10 mouse cellular contexts compared by ENCODE assay signal in the genomic region with DNA sequence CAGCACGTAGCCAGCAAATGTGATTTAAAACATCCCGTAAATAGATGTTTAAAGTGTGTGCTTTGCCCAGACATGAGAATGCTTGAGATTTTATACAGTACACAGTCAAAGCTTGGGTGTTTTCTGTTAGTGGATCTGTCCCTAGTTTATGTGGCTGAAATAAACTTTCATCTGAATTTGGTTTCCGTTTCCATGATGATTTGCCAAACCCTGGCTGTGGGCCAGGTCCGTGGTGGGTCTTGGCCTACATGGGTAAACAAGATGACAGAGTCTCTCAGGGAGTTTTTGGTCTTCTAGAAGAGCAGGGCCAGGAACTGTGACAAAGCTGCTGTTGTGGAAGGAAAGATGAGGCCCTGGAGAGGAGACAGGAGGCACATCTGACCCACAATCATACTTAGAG.
A peak's percentile ranks its signal among the peaks of the same experiment; 100 is the strongest.
DNase-seq lines count a peak whose midpoint lies in the region; ATAC-seq lines count a peak whose summit lies in the region.
"Had no signal": no experiment of that assay in that cellular context is flagged by ENCODE, and none has a peak within 500 bp of the region (broad histone marks: within the 10 kb centered on the region; RNA-seq: fewer than 3 reads in every experiment).

No protein-coding gene starts in this region.

- H3K9ac ChIP-seq in embryonic facial prominence, embryonic 14.5 days (ENCODE audit: low read depth, low read length): no peak overlapping the region

- H3K9me3 ChIP-seq in embryonic facial prominence, embryonic 14.5 days (ENCODE audit: control insufficient read depth, low read length): no peaks in the 10 kb centered on the region
- H3K9me3 ChIP-seq: G1E had no signal

- H3K36me3 ChIP-seq in embryonic facial prominence, embryonic 14.5 days (ENCODE audit: control insufficient read depth, insufficient read depth, low read length): no peaks in the 10 kb centered on the region
- H3K36me3 ChIP-seq: G1E had no signal

- H3K4me3 ChIP-seq in embryonic facial prominence, embryonic 14.5 days (ENCODE audit: low read depth, low read length): no peak overlapping the region

- no peaks in the 10 kb centered on the region for H3K27me3 ChIP-seq in embryonic facial prominence, embryonic 14.5 days (replicated peaks; ENCODE audit: control insufficient read depth, insufficient read depth, low read length)

- H3K4me2 ChIP-seq in embryonic facial prominence, embryonic 14.5 days (ENCODE audit: low read depth, low read length): no peak overlapping the region

- no peak for ATAC-seq in embryonic facial prominence, embryonic 14.5 days (ENCODE audit: low read depth)
- no peak for ATAC-seq in megakaryocyte progenitor cell, adult 5-6 weeks (replicated peaks; ENCODE audit: poor library complexity)

- peak; percentile 41 for DNase-seq in gastrocnemius, postnatal 10 days
- DNase-seq in gastrocnemius, postnatal 4 days (ENCODE audit: low spot score in 2 of 2): no peak
- peak; percentile 39 to 50 for DNase-seq in B cell, adult 2 months
- peak; percentile 65 for DNase-seq in embryonic facial prominence, embryonic 14.5 days (ENCODE audit: low spot score)
- peak; percentile 73 for DNase-seq in kidney, postnatal 10 days
- DNase-seq in embryo, embryonic 11 days: no peak
- no peak for DNase-seq in spleen, postnatal 4 days (ENCODE audit: low spot score in 2 of 2)

- WGBS in embryonic facial prominence, embryonic 14.5 days: 52% methylated on average over 4 of the region's 4 CpGs

- peaks cover 18% of the 10 kb centered on the region; the same call in 1 of the 2 replicates for H3K4me1 ChIP-seq in embryonic facial prominence, embryonic 14.5 days (ENCODE audit: control insufficient read depth, insufficient read depth, low read length)

- peak overlapping the region; percentile 17; the same call in 1 of the 2 replicates for H3K27ac ChIP-seq in embryonic facial prominence, embryonic 14.5 days (replicated peaks; ENCODE audit: low read depth, low read length)
- H3K27ac ChIP-seq: macrophage had no signal

Comparison
In these comparisons a context has a peak if more than half of its experiments do, and no peak if none do; other contexts are left out.
1. DNase-seq: peak in gastrocnemius, postnatal 10 days (single experiment), B cell, adult 2 months (2 of 2), embryonic facial prominence, embryonic 14.5 days (single experiment) and kidney, postnatal 10 days (single experiment); none in gastrocnemius, postnatal 4 days (0 of 2), embryo, embryonic 11 days (single experiment) and spleen, postnatal 4 days (0 of 2).